ENCODE assay signal across 8 mouse cellular contexts in genomic region chr5:5481662-5482061, GRCm38 (mm10). TPM values are rescaled to one million over a fixed set of nuclear protein-coding genes. Genes with fewer than 3 reads are reported as not detected.
DNase-seq lines count a peak whose midpoint lies in the region; ATAC-seq lines count a peak whose summit lies in the region.

No protein-coding gene starts in this region.

- DNase-seq in cerebellum, postnatal 14 days: peak; percentile 46 to 53
- DNase-seq in cerebellum, adult 11 months: no peak
- peak; percentile 13 to 25 for DNase-seq in left cerebral cortex, adult 18-20 months (ENCODE audit: low spot score in 2 of 2)
- DNase-seq in left cerebral cortex, adult 11 months (ENCODE audit: low spot score): no peak
- DNase-seq in lung, postnatal 25 days (ENCODE audit: low spot score): peak; percentile 40
- no peak for DNase-seq in cerebellum, adult 18-20 months
- DNase-seq in urinary bladder, postnatal 36 days (ENCODE audit: low spot score in 2 of 2): no peak

- ATAC-seq in common myeloid progenitor, adult 5-6 weeks (replicated peaks; ENCODE audit: low read depth, poor library complexity, severe bottlenecking): peak; percentile 77

RNA-seq across cellular contexts. Expression of gene 1700015F17Rik, which starts 2.7 kb away (rescaled TPM):
- total RNA-seq in left cerebral cortex, adult 18-20 months (2021): 1 to 10 TPM in 1 of 2 experiments, not detected in 1; 1.1 TPM
- total RNA-seq in common myeloid progenitor, adult 5-6 weeks (2017): not detected in 2 replicates

RNA-seq across cellular contexts. Expression of gene Cldn12, which starts 33.1 kb away (rescaled TPM):
- 10 to 100 TPM; 42.7 to 50.0 TPM for total RNA-seq in left cerebral cortex, adult 18-20 months (2021)
- total RNA-seq in common myeloid progenitor, adult 5-6 weeks (2017): 1.3 and 6.9 TPM in 2 replicates

Comparison
In these comparisons a context has a peak if more than half of its experiments do, and no peak if none do; other contexts are left out.
1. DNase-seq: peak in cerebellum, postnatal 14 days (2 of 2), left cerebral cortex, adult 18-20 months (2 of 2) and lung, postnatal 25 days (single experiment); none in cerebellum, adult 11 months (single experiment), left cerebral cortex, adult 11 months (single experiment), cerebellum, adult 18-20 months (0 of 2) and urinary bladder, postnatal 36 days (0 of 2).